Mouse (Mus musculus): ENCODE results near the gene Nfe2l2. TPM values are rescaled to one million over a fixed set of nuclear protein-coding genes. Genes with fewer than 3 reads are reported as not detected.

The Nfe2l2 gene
- polyA plus RNA-seq (2011; ENCODE audit: insufficient read length, low read depth, missing spikeins), result 130 and 137 TPM in 2 replicates

DNA sequence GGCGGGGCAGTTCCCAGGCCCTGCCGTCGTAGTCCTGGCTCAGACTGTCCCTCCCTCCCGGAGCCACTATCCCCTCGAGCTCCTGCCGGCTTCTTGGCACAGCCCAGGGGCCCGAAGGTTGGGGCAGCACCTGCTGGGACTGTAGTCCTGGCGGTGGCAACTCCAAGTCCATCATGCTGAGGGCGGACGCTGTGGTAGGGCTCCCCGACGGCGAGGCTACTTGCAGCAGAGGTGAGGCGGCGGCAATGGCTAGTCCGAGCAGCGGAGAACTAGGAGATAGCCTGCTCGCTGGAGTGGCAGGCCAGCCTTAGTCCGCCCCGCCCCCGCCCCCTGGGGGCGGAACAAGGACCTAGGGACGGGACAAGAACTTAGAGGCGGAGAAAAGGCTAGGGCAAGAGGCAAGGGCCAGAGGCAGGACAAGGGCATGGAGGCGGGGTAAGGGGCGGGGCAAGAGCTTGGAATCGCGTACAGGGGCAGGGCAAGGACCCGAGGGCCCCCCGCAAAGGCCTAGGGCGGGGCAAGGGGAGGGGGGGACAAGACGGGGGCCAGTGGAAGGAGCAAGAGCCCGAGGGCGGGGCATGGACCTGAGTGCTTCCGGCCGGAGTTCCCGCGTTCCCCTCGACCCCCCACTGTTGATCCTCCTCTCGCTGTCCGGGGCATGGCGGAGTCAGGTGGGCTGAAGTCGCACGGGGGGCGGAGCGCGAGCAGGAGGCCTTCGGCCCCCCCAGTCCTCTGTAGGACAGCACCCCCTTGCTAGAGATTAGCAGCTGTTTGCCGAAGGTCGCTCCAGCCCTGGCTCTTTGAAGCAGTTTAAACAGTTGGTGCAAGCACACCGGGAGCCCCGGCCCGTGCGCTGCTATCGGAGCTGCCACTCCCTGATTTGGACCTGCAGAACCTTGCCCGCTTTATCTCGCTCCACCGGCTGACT, at the start of gene Nfe2l2:
Gene Nfe2l2, minus strand, starts transcription at position 408 of the 928 bp plus-strand sequence.
- Histone ChIP-seq H3K4me3 (ENCODE audit: insufficient read depth, low read length) (peak within 1 kb of the TSS; percentile 76), H3K4me1 (ENCODE audit: control insufficient read depth, insufficient read depth, low read length) (0 out of 2 replicates have a peak, but pooled peaks cover 2% of the 10 kb centered on the region), H3K27ac (ENCODE audit: insufficient read depth, low read length) (peak within 1 kb of the TSS; percentile 74)
- TF ChIP-seq POLR2A (IDR thresholded peaks at IDR 0.05; ENCODE audit: low read depth, low read length) (peak; percentile 99), CTCF (IDR thresholded peaks at IDR 0.05; ENCODE audit: borderline replicate concordance, insufficient read depth, low read length) (no peak)

DNA sequence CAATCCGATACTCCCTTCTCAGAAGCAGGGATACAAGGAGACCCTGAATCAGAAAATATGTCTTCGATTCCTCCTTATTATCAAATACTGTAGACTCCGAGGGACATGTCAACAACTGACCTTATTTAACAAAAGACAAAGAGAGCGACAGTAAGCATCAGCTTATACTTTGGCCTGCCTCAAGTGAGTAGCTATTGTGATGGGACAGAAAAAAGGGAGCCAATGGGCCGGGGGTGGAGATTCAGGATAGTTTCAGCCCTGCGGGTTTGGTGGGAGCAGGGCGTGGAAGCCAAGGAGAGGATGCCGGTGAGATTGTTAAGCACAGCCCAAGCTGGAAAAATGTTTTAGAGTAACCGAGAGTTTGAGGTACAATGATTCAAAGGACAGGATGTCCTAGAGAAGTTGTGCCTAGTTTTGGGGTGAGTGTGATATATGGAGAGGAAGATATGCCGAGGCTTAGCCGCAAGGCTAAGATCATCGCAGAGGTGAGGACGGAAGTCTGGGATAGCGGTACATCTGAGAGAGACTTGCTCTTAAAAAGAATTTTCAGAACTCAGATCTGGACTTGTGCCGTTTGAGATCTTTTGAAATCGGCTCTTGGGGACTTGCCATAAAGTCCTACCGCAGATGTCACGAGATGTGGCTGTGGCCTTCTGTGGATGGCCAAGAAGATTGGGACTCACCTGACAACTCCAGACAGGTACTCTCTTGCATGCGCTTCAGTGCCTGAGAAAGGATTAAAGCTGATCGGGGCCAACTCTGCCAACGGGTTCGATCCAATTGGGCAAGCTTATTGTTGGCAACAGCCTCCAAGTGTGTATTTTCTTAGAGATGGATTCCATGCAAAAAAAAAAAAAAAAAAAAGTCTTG, 48.1 kb upstream of the Nfe2l2 start:
- H3K4me3 ChIP-seq (ENCODE audit: insufficient read depth, low read length), result no peak overlapping the region
- H3K27ac ChIP-seq (ENCODE audit: insufficient read depth, low read length), result no peak overlapping the region
- TF ChIP-seq POLR2A (IDR thresholded peaks at IDR 0.05; ENCODE audit: low read depth, low read length) (no peak), CTCF (IDR thresholded peaks at IDR 0.05; ENCODE audit: borderline replicate concordance, insufficient read depth, low read length) (no peak)
- H3K4me1 ChIP-seq (ENCODE audit: control insufficient read depth, insufficient read depth, low read length), result peaks cover 7% of the 10 kb centered on the region

DNA sequence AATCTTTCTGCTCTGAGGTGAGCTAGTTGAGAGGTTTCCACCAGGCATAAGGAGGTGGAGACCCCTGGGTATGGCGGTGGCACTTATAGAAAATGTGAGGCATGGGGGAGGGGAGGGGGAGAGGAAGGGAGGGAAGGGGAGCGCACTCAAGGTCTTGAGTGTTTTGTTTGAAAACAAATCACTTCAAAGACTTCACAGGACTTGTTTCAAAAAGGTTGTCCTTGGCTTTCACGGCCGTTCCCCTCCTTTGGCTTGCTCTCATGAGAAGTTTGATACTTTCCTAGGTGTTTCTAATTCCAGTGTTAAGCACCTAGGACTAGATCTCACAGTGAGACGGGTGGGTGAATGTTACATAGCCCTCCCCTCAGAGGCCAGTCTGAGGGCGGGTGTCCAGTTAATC, 47.5 kb upstream of the Nfe2l2 start:
- Histone ChIP-seq H3K27ac (ENCODE audit: insufficient read depth, low read length) (no peak overlapping the region), H3K4me3 (ENCODE audit: insufficient read depth, low read length) (no peak overlapping the region), H3K4me1 (ENCODE audit: control insufficient read depth, insufficient read depth, low read length) (peaks cover 3% of the 10 kb centered on the region)
- TF ChIP-seq POLR2A (IDR thresholded peaks at IDR 0.05; ENCODE audit: low read depth, low read length) (no peak), CTCF (IDR thresholded peaks at IDR 0.05; ENCODE audit: borderline replicate concordance, insufficient read depth, low read length) (no peak)

DNA sequence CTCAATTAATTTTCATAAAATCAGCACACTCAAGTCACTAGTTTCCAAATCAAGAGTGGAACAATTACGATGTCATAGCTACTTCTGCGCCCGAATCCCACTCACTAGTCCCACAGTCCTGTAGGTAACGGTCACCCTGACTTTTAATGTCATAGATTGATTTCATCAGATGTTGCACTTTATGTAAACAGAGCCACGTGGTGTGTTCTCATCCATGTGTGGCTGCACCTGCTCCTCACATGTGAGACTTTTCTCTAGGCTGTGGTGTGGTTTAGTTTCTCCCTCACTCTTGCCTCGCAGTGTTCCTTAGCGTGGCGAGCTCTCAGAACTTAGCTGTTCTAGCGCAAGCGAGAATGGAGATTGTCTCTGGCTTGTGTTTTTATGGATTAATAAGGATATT, 46.4 kb upstream of the Nfe2l2 start:
- no peak for TF ChIP-seq POLR2A (IDR thresholded peaks at IDR 0.05; ENCODE audit: low read depth, low read length)
- TF ChIP-seq CTCF (IDR thresholded peaks at IDR 0.05; ENCODE audit: borderline replicate concordance, insufficient read depth, low read length), result no peak

DNA sequence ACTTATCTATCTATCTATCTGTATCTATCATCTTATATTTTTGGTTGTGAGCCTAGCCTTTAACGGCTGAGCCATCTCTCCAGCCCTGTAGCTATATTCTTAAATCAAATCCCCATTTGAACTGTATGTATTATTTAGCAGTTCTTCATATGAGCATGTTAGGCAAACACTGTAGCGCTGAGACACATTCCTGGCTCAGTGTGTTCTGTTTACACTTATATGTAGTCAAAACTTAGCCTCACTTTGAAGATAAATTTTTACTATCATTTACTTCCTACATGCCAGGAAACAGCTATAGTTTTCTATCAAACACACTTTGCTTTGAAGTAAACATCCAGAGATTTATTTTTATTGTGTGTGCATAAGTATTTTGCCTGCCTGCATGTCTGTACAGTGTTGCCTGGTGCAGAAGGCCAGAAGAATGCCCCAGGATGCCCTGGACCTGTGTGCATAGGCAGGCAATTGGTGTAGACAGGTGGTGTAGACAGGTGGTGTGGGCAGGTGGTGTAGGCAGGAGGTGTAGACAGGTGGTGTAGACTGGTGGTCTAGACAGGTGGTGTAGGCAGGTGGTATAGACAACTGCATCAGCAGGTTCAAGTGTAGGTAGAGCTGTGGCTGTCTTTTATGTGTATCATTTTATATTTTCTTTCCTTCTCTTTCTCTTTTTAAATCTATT, 45.7 kb upstream of the Nfe2l2 start:
- no peak overlapping the region for H3K27ac ChIP-seq (ENCODE audit: insufficient read depth, low read length)
- TF ChIP-seq POLR2A (IDR thresholded peaks at IDR 0.05; ENCODE audit: low read depth, low read length) (no peak), CTCF (IDR thresholded peaks at IDR 0.05; ENCODE audit: borderline replicate concordance, insufficient read depth, low read length) (no peak)

More for the DNA sequence above, 46.4 kb upstream of the Nfe2l2 start:
- no peak overlapping the region for H3K4me3 ChIP-seq (ENCODE audit: insufficient read depth, low read length)
- H3K27ac ChIP-seq (ENCODE audit: insufficient read depth, low read length), result no peak overlapping the region
- no peaks in the 10 kb centered on the region for H3K4me1 ChIP-seq (ENCODE audit: control insufficient read depth, insufficient read depth, low read length)

DNA sequence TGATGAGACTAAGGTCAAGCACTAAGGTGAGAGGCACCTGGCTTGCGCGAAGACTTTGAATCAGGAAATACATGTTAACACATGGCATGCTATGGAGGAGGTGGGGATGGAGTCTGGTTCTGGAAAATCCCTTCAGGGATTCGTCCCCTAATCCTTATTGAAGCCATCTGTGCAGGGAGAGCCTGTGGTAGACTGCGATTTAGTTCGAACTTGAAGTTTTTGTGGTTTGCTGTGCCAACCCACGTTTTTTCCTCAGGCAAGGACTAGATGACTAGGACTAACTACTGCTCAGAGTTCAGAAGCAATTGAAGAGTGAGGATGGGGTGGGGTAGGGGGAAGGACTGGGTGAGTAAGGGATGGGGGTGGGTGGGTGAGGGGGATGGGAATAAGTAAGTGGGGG, 44.4 kb upstream of the Nfe2l2 start:
- no peak overlapping the region for H3K4me3 ChIP-seq (ENCODE audit: insufficient read depth, low read length)
- no peaks in the 10 kb centered on the region for H3K4me1 ChIP-seq (ENCODE audit: control insufficient read depth, insufficient read depth, low read length)
- no peak for TF ChIP-seq POLR2A (IDR thresholded peaks at IDR 0.05; ENCODE audit: low read depth, low read length)
- TF ChIP-seq CTCF (IDR thresholded peaks at IDR 0.05; ENCODE audit: borderline replicate concordance, insufficient read depth, low read length), result no peak
- no peak overlapping the region for H3K27ac ChIP-seq (ENCODE audit: insufficient read depth, low read length)

More for the DNA sequence above, 45.7 kb upstream of the Nfe2l2 start:
- Histone ChIP-seq H3K4me3 (ENCODE audit: insufficient read depth, low read length) (no peak overlapping the region), H3K4me1 (ENCODE audit: control insufficient read depth, insufficient read depth, low read length) (no peaks in the 10 kb centered on the region)

DNA sequence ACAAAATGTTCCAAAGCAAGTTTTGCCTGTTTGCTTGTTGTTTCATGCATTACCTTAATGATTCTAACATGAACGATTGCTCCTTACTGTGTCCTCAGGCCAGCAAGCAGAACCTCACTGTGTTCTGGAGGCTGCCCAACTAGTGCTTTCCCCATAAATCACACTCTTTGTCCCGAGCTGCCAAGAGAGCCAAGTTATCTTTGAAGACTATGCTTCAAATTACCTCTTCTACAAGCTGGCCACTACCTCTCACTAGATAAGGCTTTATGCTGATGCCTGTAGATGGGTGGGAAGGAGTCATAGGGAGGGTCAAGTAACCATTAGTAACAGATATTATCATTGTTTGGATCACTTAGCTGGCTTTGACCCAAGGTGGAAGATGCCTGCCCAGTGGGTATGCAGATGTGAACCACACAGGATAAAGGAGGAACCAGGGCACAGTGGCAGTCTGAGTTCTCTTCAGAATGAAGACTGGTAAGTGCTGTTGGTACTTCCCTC, 32.6 kb upstream of the Nfe2l2 start:
- no peak for TF ChIP-seq CTCF (IDR thresholded peaks at IDR 0.05; ENCODE audit: borderline replicate concordance, insufficient read depth, low read length)
- no peak for TF ChIP-seq POLR2A (IDR thresholded peaks at IDR 0.05; ENCODE audit: low read depth, low read length)

DNA sequence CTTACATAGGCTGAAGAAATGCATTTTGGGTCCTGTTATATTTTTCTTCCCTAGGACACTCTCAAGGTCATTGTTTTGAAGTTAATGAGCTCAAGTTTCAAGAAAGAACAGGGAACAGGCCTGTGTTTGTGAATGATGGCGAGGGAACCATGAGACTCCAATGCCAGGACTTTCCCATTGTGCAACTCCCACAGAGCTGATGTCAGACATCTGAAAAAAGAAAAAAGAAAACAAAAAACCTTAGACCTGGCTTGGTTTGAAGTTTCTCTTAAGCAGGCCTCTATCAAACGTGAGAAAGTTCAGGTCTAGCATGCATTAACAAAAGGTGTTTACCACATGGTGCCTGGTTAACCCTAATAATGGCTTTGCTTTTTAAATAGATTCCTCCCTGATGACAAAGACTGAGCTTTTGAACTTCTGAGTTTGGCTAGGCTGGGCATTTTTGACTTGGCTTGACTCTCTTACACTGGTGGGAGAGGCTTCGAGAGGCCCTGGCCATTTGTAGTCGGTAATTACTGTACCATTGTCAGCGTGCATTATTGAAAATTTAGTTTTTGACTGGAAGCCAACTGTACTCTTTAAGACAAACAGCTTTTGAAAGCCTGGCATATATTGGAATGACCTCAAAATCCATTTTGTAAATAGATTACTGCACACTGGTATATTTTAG, 29.9 kb upstream of the Nfe2l2 start:
- no peaks in the 10 kb centered on the region for H3K4me1 ChIP-seq (ENCODE audit: control insufficient read depth, insufficient read depth, low read length)
- TF ChIP-seq CTCF (IDR thresholded peaks at IDR 0.05; ENCODE audit: borderline replicate concordance, insufficient read depth, low read length) (no peak), POLR2A (IDR thresholded peaks at IDR 0.05; ENCODE audit: low read depth, low read length) (no peak)

More for the DNA sequence above, 32.6 kb upstream of the Nfe2l2 start:
- Histone ChIP-seq H3K27ac (ENCODE audit: insufficient read depth, low read length) (no peak overlapping the region), H3K4me3 (ENCODE audit: insufficient read depth, low read length) (no peak overlapping the region), H3K4me1 (ENCODE audit: control insufficient read depth, insufficient read depth, low read length) (no peaks in the 10 kb centered on the region)

More for the DNA sequence above, 29.9 kb upstream of the Nfe2l2 start:
- Histone ChIP-seq H3K27ac (ENCODE audit: insufficient read depth, low read length) (no peak overlapping the region), H3K4me3 (ENCODE audit: insufficient read depth, low read length) (no peak overlapping the region)
